Mouse (Mus musculus) liver, embryonic 14.5 days (tissue): ENCODE data around the gene Ormdl2.

Source experiments
- CTCF ChIP-seq: IDR thresholded peaks from 2 replicates; pipeline ENCODE4 v1.5.1; 2016; ENCODE audit warnings: antibody characterized with exemption, low read depth, control low read depth
- EP300 ChIP-seq: IDR thresholded peaks from 2 replicates; pipeline ENCODE4 v1.6.1; 2016; ENCODE audit warnings: antibody characterized with exemption, low read depth

DNA sequence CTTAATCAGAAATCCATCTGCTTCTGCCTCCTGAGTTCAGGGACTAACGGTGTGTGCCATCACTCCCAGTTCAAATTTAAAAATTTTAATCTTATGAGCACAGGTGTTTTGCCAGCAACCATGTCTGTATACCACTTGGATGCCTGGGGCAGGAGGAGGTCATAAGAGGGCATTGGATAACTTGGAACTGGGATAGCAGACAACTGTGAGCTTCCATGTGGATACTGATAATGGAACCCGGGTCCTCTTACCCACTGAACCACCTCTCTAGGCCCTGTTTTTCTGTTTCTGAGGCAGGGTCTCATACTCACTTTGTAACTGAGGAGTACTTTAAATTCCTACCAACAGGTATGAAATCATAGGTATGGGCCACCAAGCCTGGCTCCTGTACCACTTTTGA, 43.0 kb downstream of the Ormdl2 start:
- TF ChIP-seq EP300 (no peak), CTCF (no peak)
